Mouse (Mus musculus): ENCODE data around the gene Ttc21b.
A peak's percentile ranks its signal among the peaks of the same experiment; 100 is the strongest.

DNA sequence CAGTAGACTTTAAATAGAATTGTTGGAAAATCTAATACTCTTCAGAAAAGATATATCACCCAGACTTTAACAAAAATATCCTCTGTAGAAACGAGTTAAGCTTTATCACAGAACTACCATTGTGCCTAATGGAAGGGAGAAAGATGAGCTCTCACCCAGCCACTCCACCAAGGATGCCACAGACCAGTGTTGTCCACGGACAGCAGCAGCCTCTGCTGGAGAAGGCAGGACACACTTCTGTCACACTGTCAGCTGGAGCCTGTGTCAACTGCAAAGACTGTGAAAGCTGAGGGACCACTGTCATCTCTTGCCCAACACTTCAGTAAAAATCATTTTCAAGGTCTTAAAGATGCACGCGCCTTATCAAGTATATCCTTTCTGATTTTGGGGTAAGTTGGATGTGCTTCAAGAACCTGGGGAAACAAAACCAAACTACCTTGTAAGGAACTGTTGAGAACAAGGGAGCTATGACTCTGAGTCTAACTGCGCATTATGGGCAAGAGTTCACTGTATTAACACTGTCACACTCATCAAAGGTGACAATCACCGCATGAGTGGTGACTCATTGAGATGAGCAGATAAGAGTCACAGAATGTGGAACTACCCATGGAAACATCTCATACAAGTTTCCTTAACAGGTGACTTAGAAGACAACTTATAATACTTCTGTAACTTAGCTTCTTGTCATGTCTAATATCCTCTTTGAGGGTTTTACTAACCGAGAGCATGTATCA is 71.8 kb downstream of the Ttc21b start:
- TF ChIP-seq CTCF (IDR thresholded peaks at IDR 0.05; ENCODE audit: low read depth) (peak; percentile 72), EP300 (optimal IDR thresholded peaks at IDR 0.05) (no peak)
